Mouse (Mus musculus) embryonic stem cell, embryonic (primary cell): ENCODE data around the gene Nos1ap.

Experiments
- CTCF ChIA-PET, 4 experiments: fragments of 300-600 bp in 2 of 4; fragments of 350-600 bp in 2 of 4; sonication (Branson Sonifier 250); formaldehyde crosslinking; loops; one replicate each; lab custom pipeline; 2022; ENCODE audit warnings: inconsistent platforms in 2 of 4; lab: Charles Lee
- POLR2A ChIA-PET, 4 experiments: fragments of 300-600 bp in 2 of 4; fragments of 350-600 bp in 2 of 4; sonication (Branson Sonifier 250); formaldehyde crosslinking; loops; one replicate each; lab custom pipeline; 2022; ENCODE audit warnings: antibody characterized with exemption in 4 of 4, inconsistent platforms in 1 of 4; lab: Charles Lee

Nos1ap gene

DNA sequence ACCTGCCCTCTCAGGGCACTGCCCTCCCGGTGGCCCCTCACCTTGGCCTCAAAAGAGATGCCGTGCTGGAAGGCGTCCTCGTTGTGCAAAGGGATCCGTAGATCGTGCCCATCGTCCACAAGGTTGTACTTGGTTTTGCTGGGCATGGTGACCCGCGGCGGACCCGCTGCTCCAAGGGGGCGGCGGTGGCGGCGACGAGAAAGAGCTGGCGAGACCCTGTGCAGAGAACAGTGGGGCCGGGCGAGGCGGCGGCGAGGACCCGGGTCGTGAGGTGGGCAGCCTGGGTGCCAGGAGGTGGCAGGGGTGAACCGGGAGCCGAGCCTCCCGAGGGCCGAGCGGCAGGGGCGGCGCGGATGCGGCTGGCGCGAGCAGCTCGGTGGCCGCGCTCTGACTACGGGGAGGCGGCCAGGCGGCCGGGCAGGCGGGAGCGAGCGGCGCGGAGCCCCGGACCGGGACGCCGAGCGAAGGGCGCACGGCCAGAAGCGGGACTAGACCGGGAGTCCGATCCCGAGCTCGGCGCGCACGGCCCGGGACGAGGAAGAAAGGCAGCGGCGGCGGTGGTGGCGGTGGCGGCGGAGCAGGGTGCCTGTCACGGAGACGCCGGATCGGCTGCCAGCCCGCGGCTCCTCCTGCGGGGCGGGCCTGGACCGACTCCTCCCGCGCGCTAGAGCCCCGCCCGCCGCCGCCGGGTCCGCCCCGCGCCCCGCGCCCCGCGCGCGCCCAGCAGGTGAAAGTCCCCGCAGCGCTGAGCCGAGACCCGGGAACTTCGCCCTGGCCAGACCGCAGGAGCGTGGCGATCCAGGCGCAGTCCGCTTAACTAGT, at the start of gene Nos1ap:
Nos1ap (minus strand) TSS at position 643 of the 822 bp plus-strand sequence.
- ChIA-PET CTCF (interaction anchor here in 2 of 4 experiments (0.6 to 0.9 kb wide), 2 partner anchors 9 to 389 kb away, joined by 3 to 5 read pairs; no protein-coding TSS in a partner anchor), POLR2A (interaction anchor here in 2 of 4 experiments (0.5 to 1.2 kb wide), 5 partner anchors 244 to 1905 kb away, joined by 3 read pairs; partner anchors contain the start of gene Uap1 (in 1 of the 2))

DNA sequence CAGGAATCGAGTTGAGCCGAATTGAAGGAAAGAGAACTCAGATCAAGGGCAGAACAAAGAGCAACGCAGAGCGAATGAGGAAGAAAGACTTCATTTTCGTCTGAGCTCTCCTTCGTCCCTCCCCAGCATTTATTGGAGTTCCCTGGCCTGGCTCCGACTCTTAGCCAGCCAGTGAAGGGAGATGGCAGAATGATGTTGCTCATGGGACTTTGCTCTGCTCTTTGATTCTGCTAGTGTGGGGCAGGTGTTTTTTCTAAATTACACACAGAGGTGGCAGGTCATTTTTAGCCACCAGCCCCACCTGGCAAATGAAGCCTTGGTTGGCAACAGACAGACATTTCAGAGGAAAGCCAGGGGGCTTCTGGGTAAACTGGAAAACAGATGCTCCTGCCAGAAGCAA, 49.3 kb upstream of the Nos1ap start:
- CTCF ChIA-PET: no interaction called here
- POLR2A ChIA-PET: no interaction called here

DNA sequence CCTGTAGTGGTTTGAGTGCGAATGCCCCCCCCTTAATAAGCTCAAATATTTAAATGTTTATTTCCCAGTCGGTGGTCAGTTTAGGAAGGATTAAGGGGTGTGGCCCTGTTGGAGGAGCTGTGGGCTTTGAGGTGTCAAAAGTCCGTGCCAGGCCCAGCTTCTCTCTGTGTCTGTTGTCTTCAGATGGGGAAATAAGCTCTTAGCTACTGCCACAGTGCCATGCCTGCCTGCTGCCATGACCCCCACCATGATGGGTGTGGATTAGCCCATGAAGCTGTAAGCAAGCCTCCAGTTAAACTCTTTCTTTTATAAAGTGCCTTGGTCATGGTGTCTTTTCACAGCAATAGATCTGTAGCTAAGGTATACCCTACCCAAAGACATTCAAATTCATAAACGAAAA, 43.2 kb upstream of the Nos1ap start:
- POLR2A ChIA-PET: interaction anchor here in 1 of 4 experiments (1.1 kb wide), 1 partner anchor 13 kb away, joined by 4 read pairs; no protein-coding TSS in a partner anchor
- CTCF ChIA-PET: interaction anchor here in 2 of 4 experiments (1.0 to 1.9 kb wide), 6 partner anchors 10 to 205 kb away, joined by 3 to 4 read pairs (median 4); no protein-coding TSS in a partner anchor

DNA sequence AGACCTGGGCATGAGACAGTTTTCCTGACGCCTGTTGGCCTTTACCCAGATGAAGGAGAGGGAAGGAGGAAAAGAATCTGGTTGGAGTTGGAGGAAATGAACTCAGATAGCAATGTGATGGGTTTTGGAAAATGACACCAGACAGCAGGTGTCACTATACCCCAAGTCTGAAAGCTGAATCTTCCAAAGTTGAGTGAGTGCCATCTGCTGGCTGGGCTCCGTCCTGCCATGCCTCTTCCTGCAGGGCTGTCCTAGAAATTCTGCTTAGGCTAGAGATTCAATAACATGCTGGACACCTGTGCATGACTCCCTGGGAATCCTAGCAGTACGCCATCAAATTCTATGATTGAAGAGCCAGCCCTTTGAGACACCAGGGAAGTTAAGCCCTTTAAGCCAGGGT, 42.7 kb upstream of the Nos1ap start:
- ChIA-PET POLR2A (interaction anchor here in 1 of 4 experiments (1.1 kb wide), 1 partner anchor 14 kb away, joined by 4 read pairs; no protein-coding TSS in a partner anchor), CTCF (interaction anchor here (0.5 to 1.9 kb wide), 13 partner anchors 9 to 1835 kb away, joined by 3 to 5 read pairs (median 3); partner anchors contain the start of gene Olfml2b (in 1 of the 4))

DNA sequence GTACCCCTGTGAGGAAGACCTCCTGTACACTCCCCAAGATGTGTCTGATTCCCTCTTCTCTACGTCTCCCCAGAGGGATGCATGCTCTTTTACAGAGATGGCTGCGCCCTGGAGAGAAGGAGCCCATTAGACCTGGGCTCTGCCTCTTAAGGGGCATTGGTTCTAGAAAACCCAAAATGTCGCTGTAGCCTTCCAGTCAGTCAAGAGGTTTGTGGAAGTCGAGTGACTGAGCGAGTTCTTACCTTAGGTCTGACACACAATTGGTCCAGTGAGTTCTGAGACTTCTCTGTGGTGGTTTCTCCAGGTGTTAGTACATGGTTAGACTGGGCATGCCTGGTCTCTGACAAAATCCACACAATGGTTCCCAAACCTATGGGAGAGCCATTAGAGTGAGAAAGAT, 41.9 kb upstream of the Nos1ap start:
- CTCF ChIA-PET: interaction anchor here in 3 of 4 experiments (0.6 to 1.9 kb wide), 7 partner anchors 9 to 340 kb away, joined by 3 to 4 read pairs (median 4); partner anchors contain the start of gene Olfml2b (in 1 of the 3)
- POLR2A ChIA-PET: interaction anchor here in 1 of 4 experiments (0.6 kb wide), 1 partner anchor 225 kb away, joined by 3 read pairs; no protein-coding TSS in a partner anchor

DNA sequence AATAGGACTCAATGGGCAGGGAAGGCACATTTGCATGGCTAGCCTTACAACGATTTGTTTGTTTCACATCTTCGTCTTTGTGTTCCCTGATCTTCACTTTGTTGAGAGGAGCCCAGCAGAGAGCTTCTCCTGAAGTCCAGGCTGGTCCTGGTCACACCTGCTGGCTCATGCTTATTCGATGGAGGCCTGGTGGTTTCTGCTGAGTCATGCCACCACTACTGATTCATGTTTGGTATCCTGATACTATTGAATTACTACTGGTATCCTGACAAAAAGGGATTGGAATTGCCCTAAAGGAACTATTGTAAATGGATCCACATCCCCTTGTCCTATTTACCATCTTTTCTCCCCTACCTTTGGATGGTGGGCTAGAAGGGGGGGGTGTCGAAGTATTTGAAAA, 40.8 kb upstream of the Nos1ap start:
- ChIA-PET CTCF (interaction anchor here in 1 of 4 experiments (0.6 kb wide), 1 partner anchor 337 kb away, joined by 3 read pairs; no protein-coding TSS in a partner anchor), POLR2A (no interaction called here)

DNA sequence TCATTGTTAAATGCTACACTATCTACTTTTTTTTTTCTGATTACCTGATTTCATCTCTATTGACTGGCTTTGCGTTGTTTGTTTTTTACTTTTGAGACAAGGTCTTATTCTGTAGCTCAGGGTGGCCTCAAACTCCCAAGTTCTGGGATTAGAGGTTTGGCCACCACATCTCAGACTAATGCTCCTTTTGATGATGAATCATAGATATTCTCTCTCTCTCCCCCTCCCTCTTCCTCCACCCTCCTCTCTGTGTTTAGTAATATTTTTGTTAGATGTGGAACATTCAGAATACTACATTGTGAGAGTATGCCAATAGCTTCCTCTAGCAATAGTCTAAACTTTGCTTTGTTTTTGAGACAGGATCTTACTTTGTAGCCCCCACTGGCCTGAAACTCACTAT, 33.8 kb upstream of the Nos1ap start:
- CTCF ChIA-PET: no interaction called here
- POLR2A ChIA-PET: interaction anchor here in 1 of 4 experiments (0.7 kb wide), 1 partner anchor 455 kb away, joined by 10 read pairs; no protein-coding TSS in a partner anchor

DNA sequence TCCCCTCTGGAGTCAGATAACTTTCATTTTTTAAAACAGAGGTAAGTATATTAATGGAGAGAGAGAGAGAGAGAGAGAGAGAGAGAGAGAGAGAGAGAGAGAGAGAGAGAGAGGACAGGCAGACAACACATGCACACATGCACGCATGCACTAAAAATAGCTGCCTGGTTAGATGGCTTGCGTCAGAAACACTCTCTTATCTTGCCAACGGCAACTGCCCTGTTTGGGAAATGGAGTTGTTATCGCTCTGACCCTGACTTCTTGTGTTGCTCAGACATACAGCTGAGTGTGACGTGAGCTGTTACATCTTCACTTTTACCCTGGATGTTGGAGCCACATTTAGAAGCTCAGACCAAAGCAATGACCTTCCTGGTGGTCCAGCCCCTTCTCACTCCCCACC, 33.3 kb upstream of the Nos1ap start:
- POLR2A ChIA-PET: interaction anchor here in 1 of 4 experiments (0.7 kb wide), 1 partner anchor 454 kb away, joined by 10 read pairs; no protein-coding TSS in a partner anchor
- CTCF ChIA-PET: interaction anchor here in 1 of 4 experiments (0.5 kb wide), 1 partner anchor 9 kb away, joined by 3 read pairs; no protein-coding TSS in a partner anchor

DNA sequence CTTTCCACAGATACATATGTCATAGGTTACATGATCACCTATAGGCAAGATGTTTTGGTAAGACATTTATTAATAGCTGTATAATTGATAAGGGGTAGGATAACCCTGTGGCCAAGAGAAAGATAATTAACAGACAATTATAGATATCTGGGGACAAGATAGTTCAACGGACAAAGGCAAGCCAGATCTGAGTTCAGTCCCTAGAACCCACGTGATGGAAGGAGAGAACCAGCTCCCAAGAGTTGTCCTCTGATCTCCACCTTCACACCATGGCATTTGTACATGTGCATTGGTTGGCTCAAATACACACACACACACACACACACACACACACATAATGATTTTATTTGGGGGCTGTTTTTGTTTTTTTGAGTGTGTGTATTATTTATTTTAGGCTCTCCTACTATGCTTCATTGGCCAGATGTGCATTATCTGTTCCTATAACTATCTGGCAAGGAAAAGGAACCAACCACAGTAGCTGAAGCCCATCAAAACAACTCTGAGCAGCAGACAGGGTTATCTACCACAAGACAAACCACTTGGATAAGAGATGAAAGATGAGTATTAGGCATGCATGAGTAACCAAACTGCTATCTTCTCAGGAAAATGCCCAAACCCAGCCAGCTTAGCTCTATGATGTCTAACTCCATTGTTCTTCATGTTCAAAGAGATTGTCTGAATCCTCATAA, 30.2 kb upstream of the Nos1ap start:
- POLR2A ChIA-PET: interaction anchor here in 1 of 4 experiments (1.1 kb wide), 1 partner anchor 12 kb away, joined by 3 read pairs; no protein-coding TSS in a partner anchor
- CTCF ChIA-PET: interaction anchor here in 1 of 4 experiments (0.6 kb wide), 1 partner anchor 48 kb away, joined by 7 read pairs; no protein-coding TSS in a partner anchor

DNA sequence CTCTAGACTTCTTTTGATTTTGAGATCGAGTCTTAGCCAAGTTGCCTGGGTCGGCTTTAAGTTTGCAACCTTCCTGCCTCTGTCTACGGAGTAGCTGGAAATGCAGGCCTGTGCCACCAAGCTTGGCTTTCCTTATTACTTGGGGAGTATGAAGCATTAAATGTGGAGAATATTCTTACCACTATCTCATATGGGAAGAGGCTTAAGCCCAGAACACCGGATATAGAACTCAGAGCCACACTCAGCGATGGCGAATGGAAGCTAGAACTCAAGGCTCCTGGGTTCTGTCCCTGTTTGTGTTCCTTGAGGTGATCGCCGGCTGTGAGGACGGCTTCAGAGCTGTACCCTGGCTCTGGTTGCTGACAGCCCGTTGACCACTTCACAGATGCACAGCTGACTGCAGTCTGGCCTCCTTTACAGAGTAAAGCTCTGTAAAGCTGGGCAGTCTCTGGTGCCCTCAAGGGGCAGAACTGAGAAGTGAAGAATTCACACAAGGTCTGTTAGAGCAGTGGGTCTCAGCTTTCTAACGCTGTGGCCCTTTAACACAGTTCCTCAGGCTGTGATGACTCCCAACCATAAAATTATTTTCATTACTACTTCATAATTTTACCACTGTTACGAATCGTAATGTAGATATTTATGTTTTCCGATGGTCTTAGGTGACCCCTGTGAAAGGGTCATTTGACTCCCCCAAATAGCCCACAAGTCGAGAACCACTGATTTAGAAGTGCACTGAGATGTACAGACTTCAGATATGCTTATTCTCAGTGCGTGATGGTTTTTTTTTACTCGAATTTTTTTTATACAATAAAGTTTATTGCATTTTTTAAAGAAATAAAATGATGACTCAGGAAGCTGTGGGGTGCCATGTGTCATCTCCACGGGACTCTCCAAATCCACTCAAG, 23.6 kb upstream of the Nos1ap start:
- ChIA-PET POLR2A (no interaction called here), CTCF (interaction anchor here (0.5 to 1.9 kb wide), 41 partner anchors 13 to 691 kb away, joined by 3 to 16 read pairs (median 3); partner anchors contain the start of gene Ddr2 (in 1 of the 4))

DNA sequence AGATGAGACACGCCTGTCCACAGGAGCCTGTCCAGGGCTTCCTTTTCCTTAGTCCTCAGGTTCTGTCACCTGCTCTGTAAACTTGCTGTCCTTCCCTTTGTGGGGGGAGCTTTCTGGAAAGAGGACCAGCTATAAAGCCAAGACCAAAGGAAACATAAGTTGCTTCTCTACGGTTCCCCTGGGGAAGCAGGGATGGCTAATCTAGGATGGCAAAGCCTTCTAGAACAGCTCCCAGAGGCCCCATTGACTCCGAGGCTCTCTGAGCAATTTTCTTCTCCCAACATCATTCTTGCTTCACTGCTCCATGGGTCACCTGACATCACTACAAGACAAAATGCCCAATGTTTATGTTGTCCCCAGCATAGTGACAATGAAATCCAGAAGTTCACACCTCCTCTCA, 22.0 kb upstream of the Nos1ap start:
- ChIA-PET POLR2A (no interaction called here), CTCF (no interaction called here)

DNA sequence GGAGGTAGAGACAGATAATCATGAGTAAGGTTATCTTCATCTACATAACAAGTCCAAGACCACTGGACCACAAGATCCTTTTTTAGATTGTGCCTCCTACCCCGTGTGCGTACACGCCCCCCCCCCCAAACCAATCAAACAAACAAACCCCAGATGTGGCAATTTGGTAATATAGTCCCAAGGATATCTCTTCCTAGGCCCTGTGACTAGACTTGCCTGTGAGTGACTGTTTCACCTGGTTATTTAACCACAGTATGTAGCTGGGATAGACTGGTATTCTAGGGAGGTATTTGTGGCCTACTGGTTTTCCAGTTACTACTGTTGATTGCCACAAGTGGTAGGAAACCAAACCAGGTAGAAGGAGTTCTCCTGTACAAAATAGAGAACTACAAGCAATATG, 21.0 kb upstream of the Nos1ap start:
- POLR2A ChIA-PET: no interaction called here
- CTCF ChIA-PET: interaction anchor here in 1 of 4 experiments (0.7 kb wide), 1 partner anchor 16 kb away, joined by 6 read pairs; no protein-coding TSS in a partner anchor

DNA sequence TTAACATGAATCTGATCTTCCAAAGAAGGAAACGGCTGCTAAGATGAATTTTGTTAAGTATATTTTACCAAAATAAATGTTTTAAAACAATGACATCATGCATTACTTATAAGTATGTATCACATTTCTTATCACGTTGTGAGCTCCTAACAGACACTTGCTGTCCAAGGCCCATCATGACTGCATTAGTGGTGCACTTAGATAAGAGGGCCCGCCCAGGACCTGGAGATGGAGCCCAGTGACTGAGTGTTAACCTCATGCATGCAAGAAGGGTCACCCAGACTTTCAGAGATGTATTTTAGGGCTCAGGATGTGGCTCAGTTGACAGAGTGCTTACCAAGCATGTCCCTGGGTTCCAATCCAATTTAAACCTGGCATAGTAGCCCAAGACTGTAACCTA, 20.6 kb upstream of the Nos1ap start:
- ChIA-PET POLR2A (no interaction called here), CTCF (interaction anchor here in 1 of 4 experiments (0.7 kb wide), 1 partner anchor 16 kb away, joined by 6 read pairs; no protein-coding TSS in a partner anchor)

DNA sequence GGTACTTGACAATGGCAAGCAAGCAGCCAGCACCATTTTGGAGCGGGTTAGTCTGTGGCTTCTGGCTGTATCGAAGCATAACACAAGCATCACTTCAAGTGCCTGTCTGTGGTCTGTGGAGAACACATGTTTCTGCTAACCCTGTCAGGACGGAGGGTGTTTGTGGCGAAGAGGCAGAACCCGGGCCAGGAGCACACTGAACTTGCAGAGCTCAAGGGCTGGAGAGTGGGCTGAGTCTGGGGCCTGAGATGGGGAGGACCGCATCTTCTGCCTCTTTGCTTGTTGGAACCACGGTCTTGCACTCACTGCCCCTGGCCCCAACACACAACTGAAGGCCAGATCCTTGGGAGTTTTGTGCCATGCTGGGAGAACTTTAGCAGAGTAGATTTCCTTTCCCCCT, 20.2 kb upstream of the Nos1ap start:
- POLR2A ChIA-PET: no interaction called here

DNA sequence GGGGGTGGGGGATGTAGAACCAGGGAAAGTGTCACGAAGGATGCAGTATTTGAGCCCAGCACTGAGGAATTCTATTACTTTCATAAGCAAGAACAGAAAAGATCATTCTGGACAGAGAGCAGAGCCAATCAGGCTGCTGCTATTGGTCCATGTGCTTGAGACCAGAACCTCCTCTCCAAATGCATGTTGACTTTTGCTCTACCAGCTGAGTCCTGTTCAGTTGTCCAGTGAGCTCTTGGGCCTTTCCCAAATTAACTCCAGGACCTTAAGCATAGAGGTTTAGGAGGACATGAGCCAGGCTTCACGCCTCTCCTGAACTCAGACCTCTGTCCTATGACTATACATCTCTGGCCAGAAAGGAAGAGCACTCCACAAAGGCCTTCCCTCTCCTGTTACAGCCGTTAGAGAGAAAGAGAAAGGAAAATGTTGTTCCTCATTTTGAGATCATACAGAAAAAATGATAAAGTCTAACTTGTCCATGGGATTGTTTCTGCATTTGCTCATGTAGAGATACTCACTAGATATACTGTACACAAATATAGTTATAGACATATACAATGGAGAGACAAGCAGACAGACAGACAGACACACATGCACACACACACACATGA, 18.9 kb upstream of the Nos1ap start:
- ChIA-PET POLR2A (interaction anchor here in 1 of 4 experiments (0.6 kb wide), 1 partner anchor 11 kb away, joined by 3 read pairs; no protein-coding TSS in a partner anchor), CTCF (no interaction called here)

More for the DNA sequence above, 20.2 kb upstream of the Nos1ap start:
- CTCF ChIA-PET: no interaction called here

DNA sequence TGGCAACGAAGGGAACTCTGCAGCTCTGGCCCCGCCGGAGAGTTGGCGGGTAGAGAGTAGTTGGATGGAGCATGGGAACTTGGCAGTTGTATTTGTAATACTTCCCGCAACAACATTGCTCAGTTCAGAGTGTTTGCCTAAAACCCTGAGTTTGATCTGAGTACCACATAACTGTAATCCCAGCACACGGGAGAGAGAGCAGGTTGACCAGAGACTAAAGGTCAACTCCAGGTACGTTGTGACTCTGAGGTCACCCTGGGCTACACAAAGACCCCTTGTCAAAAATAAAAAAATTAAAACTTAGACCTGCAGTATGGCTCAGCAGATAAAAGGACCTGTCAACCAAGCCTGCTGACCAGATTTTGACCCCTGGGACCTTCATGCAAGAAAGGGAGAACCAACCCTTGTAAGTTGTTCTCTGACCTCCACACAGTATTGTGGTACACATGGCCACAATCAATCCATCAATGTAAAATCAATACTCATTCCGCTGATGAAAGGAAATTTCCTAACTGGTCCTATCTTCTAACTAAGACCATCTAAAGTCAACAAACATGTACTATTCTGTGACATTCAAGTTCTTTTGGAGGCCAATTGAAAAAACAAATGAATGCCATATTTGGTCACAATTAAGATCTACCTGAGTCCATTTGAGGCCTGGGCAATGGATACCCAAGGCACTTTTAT, 17.7 kb upstream of the Nos1ap start:
- CTCF ChIA-PET: no interaction called here
- POLR2A ChIA-PET: no interaction called here
